Mouse (Mus musculus) heart, embryonic 10.5 days (tissue): ENCODE data around the gene Magi2. TPM values are rescaled to one million over a fixed set of nuclear protein-coding genes. Genes with fewer than 3 reads are reported as not detected.

Experiments
- DNase-seq: peaks from one replicate; pipeline ENCODE4 v3.0.0-alpha.2; 2017; ENCODE audit warnings: low spot score
- H3K27ac ChIP-seq: fragments of 300-500 bp; sonication (generic); 2 replicates; pipeline ENCODE4 v1.5.1; 2016; ENCODE audit warnings: mild to moderate bottlenecking
- H3K27me3 ChIP-seq: fragments of 300-500 bp; sonication (generic); 2 replicates; pipeline ENCODE4 v1.6.1; 2016; ENCODE audit warnings: mild to moderate bottlenecking; ENCODE audit not compliant: poor library complexity, insufficient read depth, severe bottlenecking
- H3K36me3 ChIP-seq: fragments of 300-500 bp; sonication (generic); 2 replicates; pipeline ENCODE4 v1.6.1; 2016; ENCODE audit warnings: mild to moderate bottlenecking, moderate library complexity
- H3K4me1 ChIP-seq: fragments of 300-500 bp; sonication (generic); 2 replicates; pipeline ENCODE4 v1.6.1; 2016; ENCODE audit warnings: mild to moderate bottlenecking
- H3K4me3 ChIP-seq: fragments of 300-500 bp; sonication (generic); 2 replicates; pipeline ENCODE4 v1.5.1; 2016; ENCODE audit warnings: mild to moderate bottlenecking, moderate library complexity
- H3K9me3 ChIP-seq: fragments of 300-500 bp; sonication (generic); 2 replicates; pipeline ENCODE4 v1.6.1; 2016; ENCODE audit warnings: mild to moderate bottlenecking, moderate library complexity
- WGBS: fragments of 180-500 bp; shearing (Covaris S2); methylation state at CpG from one replicate; pipeline ENCODE4 v1.1.7; 2016; 5-methylcytosine and 5-hydroxymethylcytosine counted together
- polyA plus RNA-seq: library from polyadenylated mRNA; unstranded; fragments of >200 nt; fragmentation: Nextera tagmentation; extraction: Ambion mirVana; gene quantifications from 2 replicates; pipeline ENCODE4 v1.2.1, GENCODE M21; 2016

The Magi2 gene
- polyA plus RNA-seq, 1 experiment from 2014 or later = 1.8 TPM

GRCm38 (mm10) chr5:20751000-20751399 is 1524.2 kb downstream of the Magi2 start:
- H3K4me1 ChIP-seq = no peaks in the 10 kb centered on the region
- H3K4me3 ChIP-seq = no peak overlapping the region
- 83% methylated on average over 7 of the region's 7 CpGs for WGBS
- H3K27ac ChIP-seq = no peak overlapping the region
- no peaks in the 10 kb centered on the region for H3K9me3 ChIP-seq
- H3K27me3 ChIP-seq = no peaks in the 10 kb centered on the region
- no peaks in the 10 kb centered on the region for H3K36me3 ChIP-seq
- no peak for DNase-seq

GRCm38 (mm10) chr5:20751696-20752095 is 1524.9 kb downstream of the Magi2 start:
- WGBS = 79% methylated on average over 7 of the region's 7 CpGs

GRCm38 (mm10) chr5:20753096-20753495 is 1526.3 kb downstream of the Magi2 start:
- Histone ChIP-seq H3K36me3 (0 out of 2 replicates have a peak, but pooled peaks cover 3% of the 10 kb centered on the region), H3K4me3 (no peak overlapping the region), H3K4me1 (no peaks in the 10 kb centered on the region), H3K9me3 (no peaks in the 10 kb centered on the region), H3K27me3 (no peaks in the 10 kb centered on the region), H3K27ac (no peak overlapping the region)
- WGBS = 66% methylated on average over 2 of the region's 2 CpGs
- DNase-seq = peak; percentile 58

More at GRCm38 (mm10) chr5:20751696-20752095, 1524.9 kb downstream of the Magi2 start:
- Histone ChIP-seq H3K9me3 (no peaks in the 10 kb centered on the region), H3K27ac (no peak overlapping the region), H3K4me3 (no peak overlapping the region), H3K4me1 (no peaks in the 10 kb centered on the region), H3K27me3 (no peaks in the 10 kb centered on the region), H3K36me3 (no peaks in the 10 kb centered on the region)
- no peak for DNase-seq

GRCm38 (mm10) chr5:20753963-20754362 is 1527.1 kb downstream of the Magi2 start:
- H3K4me1 ChIP-seq = no peaks in the 10 kb centered on the region
- H3K4me3 ChIP-seq = no peak overlapping the region
- 78% methylated on average over 5 of the region's 5 CpGs for WGBS
- no peaks in the 10 kb centered on the region for H3K27me3 ChIP-seq
- no peak for DNase-seq
- H3K9me3 ChIP-seq = no peaks in the 10 kb centered on the region
- H3K36me3 ChIP-seq = 0 out of 2 replicates have a peak, but pooled peaks cover 3% of the 10 kb centered on the region
- H3K27ac ChIP-seq = no peak overlapping the region
